Mouse (Mus musculus) bone marrow, adult 2 months (tissue): ENCODE results near the gene Mroh2b. TPM values are rescaled to one million over a fixed set of nuclear protein-coding genes. Genes with fewer than 3 reads are reported as not detected.

Experiments used
- H3K27ac ChIP-seq: fragments of 200-500 bp; 2 replicates; pipeline ENCODE4 v1.5.1; 2012; ENCODE audit warnings: low read depth, mild to moderate bottlenecking, control low read depth, inconsistent platforms, low read length; ENCODE audit not compliant: control insufficient read depth, poor library complexity, insufficient read depth
- H3K4me1 ChIP-seq: fragments of 200-500 bp; 2 replicates; pipeline ENCODE4 v1.6.1; 2011; ENCODE audit warnings: low read length; ENCODE audit not compliant: control insufficient read depth, insufficient read depth
- H3K4me3 ChIP-seq: fragments of 200-500 bp; replicated peaks from 2 replicates; pipeline ENCODE3; 2011; ENCODE audit warnings: mild to moderate bottlenecking, low read depth, low read length, control low read depth; ENCODE audit not compliant: control insufficient read depth
- CTCF ChIP-seq: fragments of 200-500 bp; IDR thresholded peaks from 2 replicates; pipeline ENCODE4 v1.5.1; 2011; ENCODE audit warnings: low read length, control low read depth; ENCODE audit not compliant: control insufficient read depth, insufficient read depth
- POLR2A ChIP-seq: fragments of 200-500 bp; IDR thresholded peaks from 2 replicates; pipeline ENCODE4 v1.6.1; 2011; ENCODE audit warnings: low read depth, mild to moderate bottlenecking, control low read depth, low read length, borderline replicate concordance; ENCODE audit not compliant: control insufficient read depth
- WGBS: fragments of 180-500 bp; shearing (Covaris S2); methylation state at CpG from one replicate; pipeline ENCODE4 v1.1.7; 2018; 5-methylcytosine and 5-hydroxymethylcytosine counted together
- polyA plus RNA-seq: library from polyadenylated mRNA; stranded (reverse); fragments of >200 nt; gene quantifications from 2 replicates; pipeline ENCODE4 v1.2.4, GENCODE M21; 2011; ENCODE audit warnings: low replicate concordance; ENCODE audit not compliant: missing spikeins, insufficient read depth, insufficient read length

The Mroh2b gene
- not detected in 2 replicates for polyA plus RNA-seq

DNA sequence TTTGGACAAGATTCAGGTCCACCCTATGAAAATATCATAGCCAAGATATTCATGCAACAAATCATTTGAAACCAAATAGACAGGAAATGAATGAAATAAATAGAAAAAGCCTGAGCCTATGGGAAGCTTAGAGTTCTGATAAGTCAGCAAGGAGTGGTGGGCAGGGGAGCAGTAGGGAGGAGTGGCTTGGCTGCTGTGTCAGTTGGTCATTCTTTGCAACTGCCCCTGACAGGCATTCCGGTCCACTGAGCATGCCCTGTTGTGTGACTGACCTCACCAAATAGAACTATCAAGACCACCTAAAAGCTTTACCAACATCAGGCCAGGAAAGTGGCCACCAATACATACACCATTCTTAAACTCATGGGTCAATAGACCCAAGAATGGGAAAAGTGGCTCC, at the start of gene Mroh2b:
TSS of gene Mroh2b (plus strand) at position 301 of the 400 bp plus-strand sequence.
- WGBS: 83% methylated on average over 1 of the region's 1 CpGs
- H3K4me3 ChIP-seq: no peak within 1 kb of the TSS

DNA sequence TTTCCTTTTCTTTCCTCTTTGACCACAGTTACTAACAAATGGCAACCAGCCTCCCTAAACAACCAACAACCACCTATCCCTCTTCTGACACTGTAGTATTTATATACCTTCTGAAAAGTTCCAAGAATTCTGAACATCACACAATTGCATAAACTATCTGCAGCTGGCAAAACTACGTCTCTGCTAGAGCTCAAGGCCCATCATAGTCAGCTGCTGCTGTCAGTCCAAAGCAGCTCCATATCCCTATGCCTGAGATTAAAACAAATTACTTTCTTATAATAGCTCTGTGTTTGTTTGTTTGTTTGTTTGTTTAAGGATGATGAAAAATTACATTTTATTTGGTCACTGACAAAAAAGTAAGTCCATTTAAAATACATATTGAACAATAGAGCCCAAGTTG, 48.5 kb upstream of the Mroh2b start:
- TF ChIP-seq CTCF: no peak
- no peak for TF ChIP-seq POLR2A
- 73% methylated on average over 1 of the region's 1 CpGs for WGBS

More for the DNA sequence above, at the start of gene Mroh2b:
- H3K27ac ChIP-seq: no peak within 1 kb of the TSS
- H3K4me1 ChIP-seq: no peaks in the 10 kb centered on the region
- no peak for TF ChIP-seq CTCF
- no peak for TF ChIP-seq POLR2A

DNA sequence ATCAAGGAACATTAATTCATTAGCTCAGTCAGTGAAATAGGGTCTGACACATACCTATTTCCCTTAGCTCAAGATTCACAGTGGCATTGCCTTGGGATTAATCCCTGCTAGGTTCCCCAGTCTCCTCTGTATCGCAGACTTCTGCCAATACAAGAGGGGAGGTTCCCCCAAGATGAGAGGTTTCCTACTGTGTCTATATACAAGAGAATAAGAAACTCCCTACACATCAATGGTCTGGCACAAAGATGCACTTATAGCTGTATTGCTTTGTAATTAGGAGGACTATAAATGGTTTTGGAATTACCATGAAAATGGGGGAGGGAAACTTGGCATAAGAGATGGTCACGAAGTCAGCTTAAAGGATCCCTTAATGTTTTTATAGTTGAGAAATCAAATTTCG, 3.6 kb upstream of the Mroh2b start:
- 69% methylated on average over 3 of the region's 3 CpGs for WGBS

More for the DNA sequence above, 48.5 kb upstream of the Mroh2b start:
- H3K4me1 ChIP-seq: no peaks in the 10 kb centered on the region
- no peak overlapping the region for H3K27ac ChIP-seq
- H3K4me3 ChIP-seq: no peak overlapping the region

DNA sequence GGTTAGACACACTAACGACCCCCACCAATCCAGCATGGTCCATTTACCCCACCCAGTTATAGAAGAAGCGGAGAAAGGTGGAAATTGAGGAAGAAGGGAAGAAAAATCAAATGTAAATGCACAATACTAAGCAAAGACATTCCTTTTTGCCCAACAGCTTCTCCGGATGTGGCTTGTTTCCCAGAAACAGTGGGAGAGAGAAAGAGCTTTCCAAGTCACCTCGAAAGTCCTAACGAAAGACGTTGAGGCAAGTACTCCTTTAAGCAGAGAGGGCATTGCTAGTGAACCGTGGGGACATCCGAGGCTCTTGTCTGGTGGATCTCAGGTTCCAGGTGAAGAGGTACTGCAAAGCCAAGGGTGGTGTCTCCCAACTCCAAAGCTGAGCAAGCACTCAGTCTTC, 36.2 kb downstream of the Mroh2b start:
- Histone ChIP-seq H3K27ac (no peak overlapping the region), H3K4me1 (peaks cover 1% of the 10 kb centered on the region; the same call in 1 of the 2 replicates), H3K4me3 (no peak overlapping the region)
- WGBS: 83% methylated on average over 8 of the region's 8 CpGs
- TF ChIP-seq CTCF (no peak), POLR2A (no peak)

More for the DNA sequence above, 3.6 kb upstream of the Mroh2b start:
- Histone ChIP-seq H3K27ac (no peak overlapping the region), H3K4me3 (no peak overlapping the region), H3K4me1 (no peaks in the 10 kb centered on the region)
- TF ChIP-seq POLR2A (no peak), CTCF (no peak)

DNA sequence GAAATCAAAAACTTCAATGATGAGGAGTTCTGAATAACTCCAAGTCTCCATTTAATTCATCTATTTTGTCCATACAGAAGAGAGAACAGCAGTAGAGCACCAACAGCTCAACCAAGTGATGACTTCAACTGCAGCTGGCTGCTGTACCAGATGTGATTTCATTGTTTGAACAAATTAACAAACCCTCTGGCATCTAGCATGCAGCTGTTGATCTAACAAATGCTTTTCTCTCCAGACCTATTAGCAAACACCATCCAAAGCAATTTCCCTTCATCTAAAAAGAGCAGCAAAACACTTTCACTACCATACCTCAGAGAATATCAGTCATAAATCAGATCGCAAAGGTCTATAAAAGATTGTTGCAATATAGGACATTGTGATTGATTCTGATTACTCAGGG, 74.8 kb downstream of the Mroh2b start:
- Histone ChIP-seq H3K4me1 (no peaks in the 10 kb centered on the region), H3K4me3 (no peak overlapping the region), H3K27ac (no peak overlapping the region)
- 93% methylated on average over 1 of the region's 1 CpGs for WGBS
- TF ChIP-seq CTCF (no peak), POLR2A (no peak)

DNA sequence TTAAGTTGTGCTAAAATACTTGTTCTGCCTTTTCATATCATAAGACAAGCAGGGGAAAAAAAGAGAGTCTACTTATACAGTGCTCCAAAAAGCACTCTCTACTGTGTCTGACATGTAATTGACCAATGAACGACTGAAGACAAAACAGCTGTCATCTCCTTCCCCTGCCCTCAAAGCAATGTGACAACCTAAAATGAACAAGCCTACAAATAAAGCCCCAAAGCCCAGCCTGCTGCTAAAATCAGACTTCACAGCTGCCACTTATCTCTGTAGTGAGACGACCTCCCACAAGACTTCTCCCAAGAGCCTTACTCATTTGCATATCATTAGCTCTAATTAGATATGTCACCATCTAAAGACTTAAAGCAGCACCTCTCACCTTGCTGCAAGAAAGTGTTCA, 104.4 kb downstream of the Mroh2b start:
- 47% methylated on average over 2 of the region's 2 CpGs for WGBS
- Histone ChIP-seq H3K27ac (no peak overlapping the region), H3K4me3 (no peak overlapping the region), H3K4me1 (no peaks in the 10 kb centered on the region)
- TF ChIP-seq CTCF: no peak
- TF ChIP-seq POLR2A: no peak

DNA sequence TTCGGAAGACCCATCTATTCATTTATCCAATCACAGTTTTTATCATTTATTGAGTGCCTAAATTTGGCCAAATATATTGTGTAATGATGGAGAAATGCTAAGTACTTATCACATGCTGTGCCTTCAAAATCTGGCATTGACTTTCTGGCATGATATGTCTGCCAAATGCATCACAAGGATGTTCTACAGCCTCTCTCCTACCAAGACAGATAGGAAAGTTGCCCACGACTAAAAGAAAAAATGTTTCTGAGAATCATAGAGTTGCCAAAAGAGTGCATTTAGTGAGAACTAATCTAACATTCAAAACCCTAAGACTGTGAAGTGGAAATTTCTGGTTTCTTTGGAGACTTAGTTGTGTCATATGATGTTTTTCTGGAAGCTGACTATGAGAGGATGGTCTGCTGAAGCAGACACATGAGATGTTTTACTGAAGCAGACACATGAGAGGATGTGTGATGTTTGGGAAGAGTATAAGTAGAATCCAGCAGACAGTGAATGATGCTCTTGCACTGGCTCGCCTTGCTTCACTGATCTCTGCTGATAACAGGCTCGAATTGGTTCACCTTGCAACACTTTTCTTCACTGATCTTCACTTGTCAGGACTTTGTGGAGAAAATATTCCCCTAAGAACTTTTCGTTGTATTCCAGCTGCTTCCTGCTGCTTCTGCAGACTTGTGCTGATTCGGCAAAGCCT, 105.1 kb downstream of the Mroh2b start:
- H3K27ac ChIP-seq: no peak overlapping the region
- no peaks in the 10 kb centered on the region for H3K4me1 ChIP-seq
- 71% methylated on average over 6 of the region's 6 CpGs for WGBS
- H3K4me3 ChIP-seq: no peak overlapping the region
- TF ChIP-seq POLR2A: no peak
- no peak for TF ChIP-seq CTCF

DNA sequence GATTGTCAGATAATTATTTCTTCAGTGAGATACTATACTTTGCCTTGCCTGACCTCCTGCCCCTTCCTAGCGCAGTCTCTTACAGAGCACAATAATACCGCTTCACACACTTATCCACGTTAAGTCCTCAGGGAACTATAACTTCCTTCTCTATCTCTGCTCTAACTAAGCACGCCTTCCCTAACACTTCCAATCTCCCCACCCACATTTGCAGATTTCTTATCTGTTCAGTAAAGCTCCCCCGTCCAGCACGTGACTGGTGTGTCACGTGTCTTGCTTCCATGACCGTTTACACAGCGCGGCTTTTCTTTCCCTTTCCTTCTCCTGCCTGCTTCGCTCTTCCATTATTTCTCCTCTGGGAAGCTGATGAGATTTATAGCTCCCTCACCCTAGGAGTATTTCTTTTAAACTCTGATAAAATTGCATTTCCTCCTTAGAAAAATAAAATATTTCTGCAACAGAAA, 111.1 kb downstream of the Mroh2b start:
- H3K27ac ChIP-seq: no peak overlapping the region
- TF ChIP-seq POLR2A (no peak), CTCF (no peak)
- no peaks in the 10 kb centered on the region for H3K4me1 ChIP-seq
- 64% methylated on average over 11 of the region's 11 CpGs for WGBS
- no peak overlapping the region for H3K4me3 ChIP-seq

Other genes starting within 250 kb of the Mroh2b start
- gene C6, start 171.6 kb upstream of the Mroh2b start, polyA plus RNA-seq: 3.1 and 3.6 TPM in 2 replicates
- not detected in 2 replicates for gene C7, start 165.0 kb downstream of the Mroh2b start, polyA plus RNA-seq
- gene Card6, start 209.8 kb downstream of the Mroh2b start, polyA plus RNA-seq: 1.3 and 2.1 TPM in 2 replicates
- 478 and 809 TPM in 2 replicates for gene Rpl37, start 217.9 kb downstream of the Mroh2b start, polyA plus RNA-seq
- 6.0 and 9.1 TPM in 2 replicates for gene Prkaa1, start 245.1 kb downstream of the Mroh2b start, polyA plus RNA-seq